Mouse (Mus musculus) liver, adult 2 months (tissue): ENCODE results near the gene Me1.

Experiments
- CTCF ChIP-seq: fragments of 200-500 bp; IDR thresholded peaks from 2 replicates; pipeline ENCODE4 v1.5.1; 2011; ENCODE audit warnings: low read depth, low read length, control low read depth
- POLR2A ChIP-seq: fragments of 200-500 bp; IDR thresholded peaks from 2 replicates; pipeline ENCODE4 v1.6.1; 2011; ENCODE audit warnings: low read length, control low read depth; ENCODE audit not compliant: insufficient read depth; ENCODE audit errors: extremely low read depth

DNA sequence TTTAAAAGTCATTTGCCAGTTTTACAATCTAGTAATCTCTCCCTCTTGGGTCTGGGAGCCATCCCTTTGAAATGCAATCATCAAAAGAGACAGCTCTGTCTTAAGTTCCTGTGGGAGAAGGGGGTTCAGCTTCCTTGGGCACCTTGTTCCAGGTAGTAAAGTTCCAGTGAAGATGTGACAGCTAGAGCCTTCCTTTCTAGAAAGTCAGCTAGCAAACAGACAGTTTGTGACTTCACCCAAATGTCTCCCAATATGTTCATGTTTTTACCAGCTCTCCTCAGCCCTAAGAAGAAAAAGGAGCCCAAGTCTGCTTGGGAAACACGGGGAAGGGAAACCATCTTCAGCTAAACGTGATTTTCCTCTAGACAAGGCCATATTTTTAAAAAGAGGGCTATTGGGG lies 16.9 kb upstream of the Me1 start:
- no peak for TF ChIP-seq CTCF
- no peak for TF ChIP-seq POLR2A
